Mouse (Mus musculus) common myeloid progenitor, adult 5-6 weeks (primary cell): ENCODE results near the gene Rcor1. TPM values are rescaled to one million over a fixed set of nuclear protein-coding genes. Genes with fewer than 3 reads are reported as not detected.
A peak's percentile ranks its signal among the peaks of the same experiment; 100 is the strongest.

Experiments used
- ATAC-seq: replicated peaks from 2 replicates; pipeline ENCODE4 v1.8.0; 2016; ENCODE audit warnings: low read depth, mild to moderate bottlenecking, moderate TSS enrichment, inconsistent platforms; ENCODE audit not compliant: poor library complexity, severe bottlenecking
- total RNA-seq: library from RNA; stranded (forward); fragments of 200-1000, 187-1606 nt; gene quantifications from 2 replicates; pipeline ENCODE4 v1.2.3, GENCODE M21; 2017

Rcor1 gene
- total RNA-seq, 1 experiment from 2014 or later = 47.7 TPM

DNA sequence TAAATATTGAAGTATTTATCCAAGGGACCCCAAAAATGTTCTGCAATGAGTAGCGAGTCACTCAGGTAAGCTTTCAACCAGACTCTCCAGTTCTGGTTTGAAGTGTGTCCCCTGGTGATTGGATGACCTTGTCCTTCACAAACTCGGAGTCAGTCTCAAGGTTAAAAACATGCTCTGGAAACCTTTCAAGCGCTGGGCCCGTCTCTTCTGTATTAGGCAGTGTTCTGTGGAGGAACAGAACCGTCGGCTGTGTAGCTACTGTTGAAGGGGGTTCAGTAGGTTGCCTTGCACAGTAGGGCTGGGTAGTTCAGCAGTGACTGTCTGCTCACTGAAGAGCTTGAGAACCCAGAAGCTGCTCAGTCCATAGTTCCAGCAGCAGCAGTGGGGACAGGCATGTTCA is 115.5 kb downstream of the Rcor1 start:
- ATAC-seq = no peak

DNA sequence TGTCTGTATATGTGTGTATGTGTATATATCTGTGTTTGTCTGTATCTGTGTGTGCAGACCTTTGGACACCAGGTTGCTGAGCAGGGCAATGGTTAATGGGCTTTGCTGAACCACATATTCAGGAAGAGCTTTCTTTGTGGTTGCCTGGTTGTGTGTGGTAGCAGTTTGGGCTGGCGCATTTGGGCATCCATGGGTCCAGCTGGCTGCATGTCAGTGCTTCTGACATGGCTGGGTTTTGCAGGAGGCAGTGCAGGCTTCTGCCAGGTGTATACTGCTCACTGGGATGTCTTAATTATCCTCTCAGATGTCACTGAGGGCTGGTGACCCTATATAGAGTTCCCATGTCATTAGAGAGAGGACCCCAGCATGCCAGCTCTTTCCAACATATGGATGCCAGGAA is 116.6 kb downstream of the Rcor1 start:
- no peak for ATAC-seq

- peak; percentile 74 for ATAC-seq
Measured at GRCm38 (mm10) chr12:111159659-111160428, 120.7 kb downstream of the Rcor1 start.

DNA sequence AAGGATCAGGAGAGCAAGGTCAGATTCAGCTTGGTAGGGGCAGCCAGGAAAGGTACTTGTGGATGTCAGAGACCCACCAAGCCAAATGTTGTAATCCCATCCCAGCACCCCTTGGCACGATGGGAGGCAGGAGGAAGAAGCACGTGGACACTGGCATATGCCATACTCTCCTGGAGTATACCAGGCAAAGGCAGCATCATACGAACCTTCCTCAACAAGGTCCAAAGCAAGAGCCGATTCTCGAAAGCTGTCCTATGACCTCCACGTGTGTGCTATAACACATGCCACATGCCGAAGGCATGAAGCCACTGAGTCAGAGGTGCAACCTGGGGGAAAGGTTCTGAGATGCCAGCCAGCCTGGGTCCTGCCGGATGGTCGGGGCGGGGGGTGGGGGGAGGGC is 121.7 kb downstream of the Rcor1 start:
- no peak for ATAC-seq

GRCm38 (mm10) chr12:111161943-111162311 is 122.8 kb downstream of the Rcor1 start:
- no peak for ATAC-seq

DNA sequence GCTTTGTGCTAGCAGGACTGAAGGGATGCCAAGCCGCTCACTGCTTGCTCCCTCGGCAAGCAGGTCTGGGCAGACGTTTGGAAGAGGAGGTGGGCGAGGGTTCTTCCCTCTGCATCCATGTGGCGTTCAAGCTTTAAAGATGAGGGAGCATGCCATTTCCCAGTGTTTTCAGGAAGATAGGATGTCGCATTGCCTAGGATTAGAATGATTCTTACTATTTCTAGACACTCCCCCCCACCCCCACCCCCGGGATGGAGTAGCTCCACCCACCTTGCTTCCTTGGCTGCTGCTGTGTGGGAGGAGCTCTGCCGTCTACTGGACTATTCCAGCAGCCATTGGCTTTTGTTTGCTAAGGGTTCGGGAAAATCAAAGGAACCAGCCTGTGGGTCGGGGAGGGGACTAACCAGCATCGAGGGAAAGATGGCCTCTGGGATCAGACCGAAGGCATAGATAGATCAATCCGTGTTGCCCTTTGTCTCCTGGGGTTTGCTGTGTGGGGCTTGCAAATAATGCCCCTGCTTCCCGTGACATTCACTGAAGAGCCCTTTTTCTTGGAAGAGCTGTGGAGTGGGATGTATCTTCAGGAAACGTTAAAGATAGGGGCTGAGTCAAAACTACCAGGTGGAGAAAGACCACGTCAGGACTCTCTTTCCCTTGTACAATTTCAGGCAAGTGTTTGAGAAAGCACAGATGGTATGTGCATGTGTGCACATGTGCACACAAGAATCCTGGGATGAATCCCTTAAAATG is 123.3 kb downstream of the Rcor1 start:
- ATAC-seq = no peak

GRCm38 (mm10) chr12:111164310-111164751 is 125.2 kb downstream of the Rcor1 start:
- peak; percentile 70 for ATAC-seq

- ATAC-seq = peak; percentile 43; the same call in 1 of the 2 replicates
Measured at GRCm38 (mm10) chr12:111165146-111165812, 126.1 kb downstream of the Rcor1 start.

Other genes with a start within 250 kb of the Rcor1 start
- 0.87 TPM in 1 of 2 replicates, not detected in the other for gene Mok, start 198.4 kb upstream of the Rcor1 start, total RNA-seq
- 6.0 and 7.1 TPM in 2 replicates for gene Zfp839, start 189.1 kb upstream of the Rcor1 start, total RNA-seq
- 99.3 and 115 TPM in 2 replicates for gene Cinp, start 150.2 kb upstream of the Rcor1 start, total RNA-seq
- 3.8 and 5.7 TPM in 2 replicates for gene Tecpr2, start 150.1 kb upstream of the Rcor1 start, total RNA-seq
- 4.1 and 4.8 TPM in 2 replicates for gene Ankrd9, start 60.3 kb upstream of the Rcor1 start, total RNA-seq
- gene Traf3, start 127.0 kb downstream of the Rcor1 start, total RNA-seq = 11.6 and 15.7 TPM in 2 replicates
- 0.32 TPM in 1 of 2 replicates, not detected in the other for gene 4930595D18Rik, start 145.1 kb downstream of the Rcor1 start, total RNA-seq
- gene Amn, start 231.7 kb downstream of the Rcor1 start, total RNA-seq = not detected in 2 replicates